Mouse (Mus musculus): ENCODE measurements around the gene Dock10. TPM values are rescaled to one million over a fixed set of nuclear protein-coding genes. Genes with fewer than 3 reads are reported as not detected.

Gene Dock10
- polyA plus RNA-seq, 1 experiment from 2014 or later, result 3.1 TPM

- Histone ChIP-seq H3K27ac (ENCODE audit: low read depth, low read length) (no peak overlapping the region), H3K27me3 (replicated peaks; ENCODE audit: control insufficient read depth, insufficient read depth, low read length) (no peaks in the 10 kb centered on the region), H3K4me2 (no peak overlapping the region), H3K4me1 (replicated peaks; ENCODE audit: control insufficient read depth, insufficient read depth, low read length) (no peaks in the 10 kb centered on the region), H3K9me3 (ENCODE audit: control insufficient read depth, low read length) (no peaks in the 10 kb centered on the region), H3K4me3 (ENCODE audit: low read depth, low read length) (no peak overlapping the region), H3K9ac (ENCODE audit: low read depth, low read length) (no peak overlapping the region), H3K36me3 (ENCODE audit: control insufficient read depth, insufficient read depth, low read length) (no peaks in the 10 kb centered on the region)
- no peak for DNase-seq (ENCODE audit: low spot score)
- ATAC-seq (replicated peaks; ENCODE audit: low FRiP score), result no peak
- WGBS, result 75% methylated on average over 1 of the region's 1 CpGs
These were observed 298.4 kb downstream of the Dock10 start for GRCm38 (mm10) chr1:80459923-80460322.

DNA sequence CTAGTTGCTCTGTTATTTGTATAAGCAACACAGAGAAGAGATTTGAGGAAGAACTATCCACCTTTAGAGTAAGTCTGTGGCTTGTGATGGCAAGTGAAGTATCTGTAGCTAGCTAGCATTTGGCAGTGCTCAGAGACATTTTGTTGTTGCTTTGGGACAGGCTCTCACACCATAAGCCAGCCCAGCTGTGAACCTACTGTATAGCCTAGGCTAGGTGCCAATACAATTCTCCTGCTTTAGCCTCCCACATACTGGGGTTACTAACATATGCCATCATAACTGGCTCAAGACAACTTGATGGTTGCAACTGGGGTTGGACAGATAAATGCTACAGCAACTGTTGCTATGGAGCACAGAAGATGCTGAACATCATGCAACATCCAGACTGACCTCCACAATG is 298.9 kb downstream of the Dock10 start:
- Histone ChIP-seq H3K36me3 (ENCODE audit: control insufficient read depth, insufficient read depth, low read length) (no peaks in the 10 kb centered on the region), H3K4me3 (ENCODE audit: low read depth, low read length) (no peak overlapping the region), H3K9ac (ENCODE audit: low read depth, low read length) (no peak overlapping the region), H3K4me2 (no peak overlapping the region), H3K4me1 (replicated peaks; ENCODE audit: control insufficient read depth, insufficient read depth, low read length) (no peaks in the 10 kb centered on the region), H3K27me3 (replicated peaks; ENCODE audit: control insufficient read depth, insufficient read depth, low read length) (no peaks in the 10 kb centered on the region), H3K27ac (ENCODE audit: low read depth, low read length) (no peak overlapping the region), H3K9me3 (ENCODE audit: control insufficient read depth, low read length) (no peaks in the 10 kb centered on the region)
- DNase-seq (ENCODE audit: low spot score) (no peak), ATAC-seq (replicated peaks; ENCODE audit: low FRiP score) (no peak)

- H3K27me3 ChIP-seq (replicated peaks; ENCODE audit: control insufficient read depth, insufficient read depth, low read length), result no peaks in the 10 kb centered on the region
- 59% methylated on average over 2 of the region's 2 CpGs for WGBS
- no peak overlapping the region for H3K27ac ChIP-seq (ENCODE audit: low read depth, low read length)
- ATAC-seq (replicated peaks; ENCODE audit: low FRiP score) (no peak), DNase-seq (ENCODE audit: low spot score) (no peak)
- H3K4me3 ChIP-seq (ENCODE audit: low read depth, low read length), result no peak overlapping the region
- H3K4me1 ChIP-seq (replicated peaks; ENCODE audit: control insufficient read depth, insufficient read depth, low read length), result no peaks in the 10 kb centered on the region
- H3K4me2 ChIP-seq, result no peak overlapping the region
- no peak overlapping the region for H3K9ac ChIP-seq (ENCODE audit: low read depth, low read length)
- no peaks in the 10 kb centered on the region for H3K9me3 ChIP-seq (ENCODE audit: control insufficient read depth, low read length)
- no peaks in the 10 kb centered on the region for H3K36me3 ChIP-seq (ENCODE audit: control insufficient read depth, insufficient read depth, low read length)
These were observed 304.4 kb downstream of the Dock10 start for GRCm38 (mm10) chr1:80453971-80454370.

DNA sequence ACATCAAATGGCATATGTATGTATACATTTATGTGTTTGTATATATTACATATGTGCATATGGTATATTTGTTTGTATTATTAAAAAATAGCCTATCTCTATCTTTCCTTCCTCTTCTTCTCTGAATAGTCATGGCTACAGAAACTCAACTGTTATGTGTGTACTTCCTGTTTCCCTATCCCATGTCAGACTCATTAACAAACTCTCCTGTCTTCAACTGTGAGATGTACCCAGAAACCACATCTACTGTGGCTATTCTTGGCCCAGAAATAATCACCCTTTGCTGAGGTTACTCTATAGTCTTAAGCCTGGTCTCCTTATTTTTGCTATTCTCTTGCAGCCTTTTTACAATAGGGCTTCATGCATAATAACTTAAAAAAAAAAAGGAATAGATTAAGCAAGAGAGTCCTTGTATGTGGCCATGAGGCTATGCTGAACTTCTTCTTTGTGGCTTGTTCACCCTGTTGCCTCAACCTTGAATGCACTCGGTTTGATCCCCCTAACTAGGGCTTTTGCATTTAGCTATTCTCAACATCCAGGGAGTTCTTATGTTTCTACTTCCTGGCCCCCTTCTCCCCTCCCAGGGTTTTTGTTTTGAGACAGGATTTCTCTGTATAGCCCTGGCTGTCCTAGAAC is 306.3 kb downstream of the Dock10 start:
- Histone ChIP-seq H3K4me1 (replicated peaks; ENCODE audit: control insufficient read depth, insufficient read depth, low read length) (no peaks in the 10 kb centered on the region), H3K27ac (ENCODE audit: low read depth, low read length) (no peak overlapping the region), H3K36me3 (ENCODE audit: control insufficient read depth, insufficient read depth, low read length) (no peaks in the 10 kb centered on the region), H3K9ac (ENCODE audit: low read depth, low read length) (no peak overlapping the region), H3K27me3 (replicated peaks; ENCODE audit: control insufficient read depth, insufficient read depth, low read length) (no peaks in the 10 kb centered on the region), H3K9me3 (ENCODE audit: control insufficient read depth, low read length) (no peaks in the 10 kb centered on the region), H3K4me3 (ENCODE audit: low read depth, low read length) (no peak overlapping the region), H3K4me2 (no peak overlapping the region)
- no peak for ATAC-seq (replicated peaks; ENCODE audit: low FRiP score)
- DNase-seq (ENCODE audit: low spot score), result no peak
- WGBS, result 57% methylated on average over 1 of the region's 1 CpGs

Measured in liver, embryonic 11.5 days (tissue).